ENCODE assay signal across 13 mouse cellular contexts in the genomic region with DNA sequence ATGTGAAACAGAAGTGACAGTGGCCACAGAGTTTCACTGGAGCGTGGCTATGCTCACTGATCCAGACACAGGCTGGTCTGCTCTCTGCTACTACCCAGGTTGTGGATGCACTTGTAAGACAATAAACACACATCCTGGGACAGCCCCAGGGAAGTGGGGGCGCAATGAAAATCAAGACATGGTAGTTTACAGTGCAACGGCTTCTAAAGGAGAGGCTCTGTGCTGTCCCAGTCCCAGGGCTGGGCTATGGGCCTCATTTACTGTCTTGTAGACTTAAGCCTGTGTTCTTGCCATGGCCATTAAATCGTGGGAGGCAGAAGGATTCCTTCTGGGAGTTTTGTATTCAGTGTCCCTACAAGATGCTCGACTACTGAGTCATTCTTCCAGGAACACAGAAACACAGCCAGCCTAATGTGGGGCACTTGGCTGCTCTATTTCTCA.
DNase-seq lines count a peak whose midpoint lies in the region; ATAC-seq lines count a peak whose summit lies in the region.
"Had no signal": no experiment of that assay in that cellular context is flagged by ENCODE, and none has a peak within 500 bp of the region (broad histone marks: within the 10 kb centered on the region; RNA-seq: fewer than 3 reads in every experiment).

No protein-coding gene starts in this region.

- H3K9me3 ChIP-seq in hindbrain, embryonic 15.5 days, result no peaks in the 10 kb centered on the region
- H3K9me3 ChIP-seq in hindbrain, embryonic 13.5 days, result no peaks in the 10 kb centered on the region
- no peaks in the 10 kb centered on the region for H3K9me3 ChIP-seq in midbrain, embryonic 12.5 days
- no peaks in the 10 kb centered on the region for H3K9me3 ChIP-seq in midbrain, embryonic 10.5 days (replicated peaks)
- H3K9me3 ChIP-seq in neural tube, embryonic 15.5 days (replicated peaks), result no peaks in the 10 kb centered on the region
- H3K9me3 ChIP-seq: liver, embryonic 13.5 days had no signal

- H3K4me3 ChIP-seq in hindbrain, embryonic 15.5 days, result no peak overlapping the region
- H3K4me3 ChIP-seq in hindbrain, embryonic 13.5 days, result no peak overlapping the region
- H3K4me3 ChIP-seq in midbrain, embryonic 12.5 days, result no peak overlapping the region
- H3K4me3 ChIP-seq in midbrain, embryonic 10.5 days, result no peak overlapping the region
- H3K4me3 ChIP-seq in neural tube, embryonic 15.5 days (replicated peaks), result no peak overlapping the region
- H3K4me3 ChIP-seq: heart, adult 2 months; liver, embryonic 13.5 days had no signal

- 34% methylated on average over 5 of the region's 5 CpGs for WGBS in hindbrain, embryonic 15.5 days
- WGBS in hindbrain, embryonic 13.5 days, result 35% methylated on average over 5 of the region's 5 CpGs
- WGBS in midbrain, embryonic 12.5 days, result 66% methylated on average over 5 of the region's 5 CpGs
- WGBS in midbrain, embryonic 10.5 days, result 63% methylated on average over 5 of the region's 5 CpGs
- WGBS in neural tube, embryonic 15.5 days, result 15% methylated on average over 5 of the region's 5 CpGs

- H3K4me1 ChIP-seq in hindbrain, embryonic 15.5 days (replicated peaks), result peaks cover 9% of the 10 kb centered on the region; the same call in 1 of the 2 replicates
- H3K4me1 ChIP-seq in hindbrain, embryonic 13.5 days (replicated peaks), result peaks cover 9% of the 10 kb centered on the region; the same call in 1 of the 2 replicates
- H3K4me1 ChIP-seq in midbrain, embryonic 12.5 days, result peaks cover 6% of the 10 kb centered on the region
- H3K4me1 ChIP-seq in midbrain, embryonic 10.5 days, result peaks cover 9% of the 10 kb centered on the region
- peaks cover 8% of the 10 kb centered on the region for H3K4me1 ChIP-seq in neural tube, embryonic 15.5 days
- H3K4me1 ChIP-seq: liver, embryonic 13.5 days had no signal

- DNase-seq in adrenal gland, adult 2 months, result peak; percentile 34
- DNase-seq in adrenal gland, postnatal 4 days (ENCODE audit: low spot score in 2 of 2), result no peak
- DNase-seq in midbrain, embryonic 10.5 days (ENCODE audit: low spot score), result no peak
- no peak for DNase-seq in MN1 (ENCODE audit: low spot score)
- DNase-seq: heart, adult 2 months; liver, embryonic 13.5 days; thymus, postnatal 36 days had no signal

- no peak overlapping the region for H3K4me2 ChIP-seq in hindbrain, embryonic 15.5 days
- no peak overlapping the region for H3K4me2 ChIP-seq in hindbrain, embryonic 13.5 days
- H3K4me2 ChIP-seq in midbrain, embryonic 12.5 days (replicated peaks), result no peak overlapping the region
- H3K4me2 ChIP-seq in neural tube, embryonic 15.5 days, result no peak overlapping the region
- H3K4me2 ChIP-seq: liver, embryonic 13.5 days had no signal

- no peak overlapping the region for H3K27ac ChIP-seq in hindbrain, embryonic 15.5 days (replicated peaks)
- no peak overlapping the region; the same call in 1 of the 2 replicates for H3K27ac ChIP-seq in hindbrain, embryonic 13.5 days
- H3K27ac ChIP-seq in midbrain, embryonic 12.5 days (replicated peaks), result 0 out of 2 replicates have a peak overlapping the region, but pooled peaks have one; percentile 15
- no peak overlapping the region for H3K27ac ChIP-seq in midbrain, embryonic 10.5 days (replicated peaks)
- 0 out of 2 replicates have a peak overlapping the region, but pooled peaks have one; percentile 14 for H3K27ac ChIP-seq in neural tube, embryonic 15.5 days (replicated peaks)
- H3K27ac ChIP-seq: heart, adult 2 months; liver, embryonic 13.5 days had no signal

- H3K36me3 ChIP-seq in hindbrain, embryonic 15.5 days, result peaks cover 43% of the 10 kb centered on the region
- H3K36me3 ChIP-seq in hindbrain, embryonic 13.5 days, result peaks cover 75% of the 10 kb centered on the region
- H3K36me3 ChIP-seq in midbrain, embryonic 12.5 days, result peaks cover 72% of the 10 kb centered on the region
- peaks cover 67% of the 10 kb centered on the region for H3K36me3 ChIP-seq in midbrain, embryonic 10.5 days
- H3K36me3 ChIP-seq in neural tube, embryonic 15.5 days, result peaks cover 51% of the 10 kb centered on the region

- no peaks in the 10 kb centered on the region for H3K27me3 ChIP-seq in hindbrain, embryonic 15.5 days
- H3K27me3 ChIP-seq in hindbrain, embryonic 13.5 days, result no peaks in the 10 kb centered on the region
- no peaks in the 10 kb centered on the region for H3K27me3 ChIP-seq in midbrain, embryonic 12.5 days
- no peaks in the 10 kb centered on the region for H3K27me3 ChIP-seq in midbrain, embryonic 10.5 days (ENCODE audit: low read depth, poor library complexity, severe bottlenecking)
- no peaks in the 10 kb centered on the region for H3K27me3 ChIP-seq in neural tube, embryonic 15.5 days (replicated peaks)
- H3K27me3 ChIP-seq: liver, embryonic 13.5 days had no signal

- H3K9ac ChIP-seq in hindbrain, embryonic 15.5 days, result no peak overlapping the region
- H3K9ac ChIP-seq in hindbrain, embryonic 13.5 days, result no peak overlapping the region
- no peak overlapping the region for H3K9ac ChIP-seq in midbrain, embryonic 12.5 days (replicated peaks)
- H3K9ac ChIP-seq in neural tube, embryonic 15.5 days (replicated peaks), result no peak overlapping the region
- H3K9ac ChIP-seq: liver, embryonic 13.5 days had no signal

- peak; percentile 34; the same call in 1 of the 2 replicates for ATAC-seq in hindbrain, embryonic 15.5 days (ENCODE audit: low FRiP score, low read depth)
- no peak for ATAC-seq in hindbrain, embryonic 13.5 days (ENCODE audit: low FRiP score)
- ATAC-seq in midbrain, embryonic 12.5 days (ENCODE audit: low FRiP score, low read depth), result no peak
- peak; percentile 24; the same call in 1 of the 2 replicates for ATAC-seq in neural tube, embryonic 15.5 days (ENCODE audit: low FRiP score)
- ATAC-seq: forebrain, embryonic 16.5 days; inflammation-experienced regulatory T-cells, adult 6 months had no signal

Comparison
In these comparisons a context has a peak if more than half of its experiments do, and no peak if none do; other contexts are left out.
1. ATAC-seq: peak in hindbrain, embryonic 15.5 days (single experiment) and neural tube, embryonic 15.5 days (single experiment); none in hindbrain, embryonic 13.5 days (single experiment) and midbrain, embryonic 12.5 days (single experiment).
2. H3K27ac ChIP-seq: peak in midbrain, embryonic 12.5 days (single experiment) and neural tube, embryonic 15.5 days (single experiment); none in hindbrain, embryonic 15.5 days (single experiment), hindbrain, embryonic 13.5 days (single experiment) and midbrain, embryonic 10.5 days (single experiment).